Mouse (Mus musculus) stomach, postnatal 0 days (tissue): Measurements from ENCODE around the gene Net1.

Source experiments
- CTCF ChIP-seq: IDR thresholded peaks from 2 replicates; pipeline ENCODE4 v1.5.1; 2016; ENCODE audit warnings: antibody characterized with exemption, low read depth, mild to moderate bottlenecking, moderate library complexity
- EP300 ChIP-seq: optimal IDR thresholded peaks from 2 replicates; pipeline ENCODE3; 2016; ENCODE audit warnings: antibody characterized with exemption

DNA sequence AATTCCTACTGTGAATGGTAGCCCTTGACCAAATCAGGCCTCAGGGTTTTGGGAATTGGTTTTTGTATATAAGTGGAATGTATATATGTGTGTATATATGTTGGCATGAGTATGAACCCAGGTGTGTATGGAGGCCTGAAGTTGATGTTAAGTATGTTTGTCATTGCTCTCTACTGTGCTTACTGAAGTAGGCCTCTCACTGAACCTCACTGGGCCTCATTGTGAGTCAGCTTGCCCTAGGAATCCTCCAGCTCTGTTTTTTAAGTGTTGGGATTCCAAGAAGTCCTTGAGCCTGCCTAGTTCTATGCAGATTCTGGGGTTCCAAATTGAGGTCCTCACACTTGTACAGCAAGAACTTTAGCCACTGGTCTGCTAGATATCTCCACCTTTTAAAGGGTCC lies 48.1 kb downstream of the Net1 start:
- no peak for TF ChIP-seq CTCF
- TF ChIP-seq EP300 = no peak
